Mouse (Mus musculus) thymus, adult 2 months (tissue): ENCODE measurements around the gene N4bp1. TPM values are rescaled to one million over a fixed set of nuclear protein-coding genes. Genes with fewer than 3 reads are reported as not detected.
A peak's percentile ranks its signal among the peaks of the same experiment; 100 is the strongest.

Experiments
- DNase-seq: peaks from one replicate; pipeline ENCODE4 v3.0.0; 2021
- H3K27ac ChIP-seq: fragments of 200-500 bp; 2 replicates; pipeline ENCODE4 v1.5.1; 2012; ENCODE audit warnings: low read length, control low read depth; ENCODE audit not compliant: control insufficient read depth, insufficient read depth
- H3K27me3 ChIP-seq: fragments of 200-500 bp; 2 replicates; pipeline ENCODE4 v1.6.1; 2012; ENCODE audit warnings: mild to moderate bottlenecking, low read length, moderate library complexity, mixed read lengths; ENCODE audit not compliant: control insufficient read depth, insufficient read depth
- H3K36me3 ChIP-seq: fragments of 200-500 bp; 2 replicates; pipeline ENCODE4 v1.6.1; 2012; ENCODE audit warnings: mild to moderate bottlenecking, low read length, moderate library complexity; ENCODE audit not compliant: control insufficient read depth, insufficient read depth
- H3K4me1 ChIP-seq: fragments of 200-500 bp; replicated peaks from 2 replicates; pipeline ENCODE4 v1.6.1; 2012; ENCODE audit warnings: low read length; ENCODE audit not compliant: control insufficient read depth, insufficient read depth
- H3K4me3 ChIP-seq: fragments of 200-500 bp; 2 replicates; pipeline ENCODE4 v1.5.1; 2012; ENCODE audit warnings: mild to moderate bottlenecking, low read length, control low read depth, moderate library complexity; ENCODE audit not compliant: control insufficient read depth, insufficient read depth
- CTCF ChIP-seq: fragments of 200-500 bp; IDR thresholded peaks from 2 replicates; pipeline ENCODE4 v1.5.1; 2012; ENCODE audit warnings: mild to moderate bottlenecking, control low read depth, low read length, moderate library complexity, borderline replicate concordance; ENCODE audit not compliant: control insufficient read depth, poor library complexity, insufficient read depth; ENCODE audit errors: extremely low read depth
- POLR2A ChIP-seq: fragments of 200-500 bp; IDR thresholded peaks from 2 replicates; pipeline ENCODE4 v1.6.1; 2012; ENCODE audit warnings: mild to moderate bottlenecking, low read length, control low read depth, moderate library complexity; ENCODE audit not compliant: control insufficient read depth, poor library complexity, insufficient read depth; ENCODE audit errors: extremely low read depth
- WGBS: fragments of 180-500 bp; shearing (Covaris S2); methylation state at CpG from one replicate; pipeline ENCODE4 v1.1.7; 2018; 5-methylcytosine and 5-hydroxymethylcytosine counted together
- polyA plus RNA-seq: library from polyadenylated mRNA; depleted of rRNA; stranded (reverse); fragments of >200 nt; gene quantifications from 2 replicates; pipeline ENCODE4 v1.2.3, GENCODE M21; 2012

N4bp1 gene
- polyA plus RNA-seq, 1 experiment = 17.2 TPM

- Histone ChIP-seq H3K4me1 (0 out of 2 replicates have a peak, but pooled peaks cover 9% of the 10 kb centered on the region), H3K27ac (no peak overlapping the region), H3K4me3 (no peak overlapping the region), H3K27me3 (no peaks in the 10 kb centered on the region), H3K36me3 (no peaks in the 10 kb centered on the region)
- TF ChIP-seq CTCF (no peak), POLR2A (no peak)
- WGBS = 11% methylated on average over 11 of the region's 11 CpGs
- DNase-seq = no peak
These were observed 3.2 kb upstream of the N4bp1 start for GRCm38 (mm10) chr8:86888058-86888939.

- under 1% methylated on average over 16 of the region's 16 CpGs for WGBS
- no peak for TF ChIP-seq POLR2A
- no peak for TF ChIP-seq CTCF
- peak; percentile 25 for DNase-seq
- peak overlapping the region; percentile 73 for H3K4me3 ChIP-seq
- H3K4me1 ChIP-seq = peaks cover 15% of the 10 kb centered on the region
- no peaks in the 10 kb centered on the region for H3K36me3 ChIP-seq
- no peaks in the 10 kb centered on the region for H3K27me3 ChIP-seq
- no peak overlapping the region for H3K27ac ChIP-seq
These were observed 991 bp downstream of the N4bp1 start for GRCm38 (mm10) chr8:86884067-86884466.

GRCm38 (mm10) chr8:86882568-86883478, 2.2 kb downstream of the N4bp1 start:
- H3K27ac ChIP-seq = no peak overlapping the region
- no peak for TF ChIP-seq POLR2A
- TF ChIP-seq CTCF = no peak
- no peaks in the 10 kb centered on the region for H3K27me3 ChIP-seq
- DNase-seq = no peak
- H3K36me3 ChIP-seq = no peaks in the 10 kb centered on the region
- H3K4me1 ChIP-seq = peaks cover 12% of the 10 kb centered on the region
- 86% methylated on average over 11 of the region's 11 CpGs for WGBS
- no peak overlapping the region for H3K4me3 ChIP-seq

GRCm38 (mm10) chr8:86881951-86882350, 3.1 kb downstream of the N4bp1 start:
- TF ChIP-seq CTCF = no peak
- TF ChIP-seq POLR2A = no peak
- Histone ChIP-seq H3K27me3 (no peaks in the 10 kb centered on the region), H3K27ac (no peak overlapping the region), H3K4me3 (no peak overlapping the region), H3K36me3 (no peaks in the 10 kb centered on the region), H3K4me1 (peaks cover 10% of the 10 kb centered on the region)
- no peak for DNase-seq
- 94% methylated on average over 9 of the region's 9 CpGs for WGBS

GRCm38 (mm10) chr8:86881068-86881609, 3.9 kb downstream of the N4bp1 start:
- Histone ChIP-seq H3K4me1 (peaks cover 10% of the 10 kb centered on the region), H3K36me3 (no peaks in the 10 kb centered on the region)
- 87% methylated on average over 11 of the region's 11 CpGs for WGBS

GRCm38 (mm10) chr8:86876831-86877230, 8.2 kb downstream of the N4bp1 start:
- 65% methylated on average over 2 of the region's 2 CpGs for WGBS
- Histone ChIP-seq H3K27ac (no peak overlapping the region), H3K27me3 (no peaks in the 10 kb centered on the region), H3K4me3 (no peak overlapping the region), H3K36me3 (no peaks in the 10 kb centered on the region), H3K4me1 (0 out of 2 replicates have a peak, but pooled peaks cover 4% of the 10 kb centered on the region)
- TF ChIP-seq CTCF (no peak), POLR2A (no peak)
- DNase-seq = no peak

More at GRCm38 (mm10) chr8:86881068-86881609, 3.9 kb downstream of the N4bp1 start:
- Histone ChIP-seq H3K27me3 (no peaks in the 10 kb centered on the region), H3K4me3 (no peak overlapping the region), H3K27ac (no peak overlapping the region)
- TF ChIP-seq POLR2A = no peak
- no peak for TF ChIP-seq CTCF
- DNase-seq = no peak
